Mouse (Mus musculus): ENCODE results near the gene Abca1. TPM values are rescaled to one million over a fixed set of nuclear protein-coding genes. Genes with fewer than 3 reads are reported as not detected.

The Abca1 gene
- polyA plus RNA-seq, 1 experiment from 2014 or later = 8.8 TPM

- Histone ChIP-seq H3K4me1 (no peaks in the 10 kb centered on the region), H3K4me2 (no peak overlapping the region), H3K27ac (replicated peaks) (no peak overlapping the region), H3K27me3 (replicated peaks) (no peaks in the 10 kb centered on the region), H3K9me3 (replicated peaks) (no peaks in the 10 kb centered on the region), H3K9ac (replicated peaks) (no peak overlapping the region), H3K4me3 (replicated peaks) (no peak overlapping the region), H3K36me3 (no peaks in the 10 kb centered on the region)
- no peak for ATAC-seq (ENCODE audit: low FRiP score)
- WGBS = 81% methylated on average over 7 of the region's 7 CpGs
These were observed 24.9 kb downstream of the Abca1 start for GRCm38 (mm10) chr4:53134816-53135215.

DNA sequence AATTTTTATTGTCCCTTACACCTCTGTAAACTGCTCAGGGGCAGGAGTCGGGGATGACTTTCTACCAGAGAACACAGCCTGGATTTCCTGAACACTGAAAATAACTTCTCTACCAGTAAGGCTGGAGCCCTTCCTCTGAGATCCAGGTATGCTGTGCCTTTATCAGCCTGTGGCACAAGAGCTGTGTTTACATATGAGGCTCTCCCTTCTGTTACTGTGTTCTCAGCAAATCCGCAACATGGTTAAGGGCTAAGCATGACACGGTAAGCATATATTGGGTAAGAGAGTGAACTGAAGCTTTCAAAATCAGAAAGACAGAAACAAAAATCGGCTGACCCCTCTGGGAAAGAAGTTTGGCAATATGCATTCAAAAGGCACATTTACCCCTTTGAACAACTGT lies 25.7 kb downstream of the Abca1 start:
- Histone ChIP-seq H3K27me3 (replicated peaks) (no peaks in the 10 kb centered on the region), H3K4me1 (no peaks in the 10 kb centered on the region), H3K36me3 (no peaks in the 10 kb centered on the region), H3K9ac (replicated peaks) (no peak overlapping the region), H3K4me3 (replicated peaks) (no peak overlapping the region), H3K4me2 (no peak overlapping the region), H3K9me3 (replicated peaks) (no peaks in the 10 kb centered on the region), H3K27ac (replicated peaks) (no peak overlapping the region)
- ATAC-seq (ENCODE audit: low FRiP score) = no peak
- WGBS = 82% methylated on average over 4 of the region's 4 CpGs

- Histone ChIP-seq H3K9me3 (replicated peaks) (no peaks in the 10 kb centered on the region), H3K9ac (replicated peaks) (no peak overlapping the region), H3K4me3 (replicated peaks) (no peak overlapping the region), H3K4me2 (no peak overlapping the region), H3K36me3 (peaks cover 10% of the 10 kb centered on the region), H3K27me3 (replicated peaks) (no peaks in the 10 kb centered on the region), H3K27ac (replicated peaks) (no peak overlapping the region), H3K4me1 (no peaks in the 10 kb centered on the region)
- no peak for ATAC-seq (ENCODE audit: low FRiP score)
- 90% methylated on average over 5 of the region's 5 CpGs for WGBS
These were observed 28.2 kb downstream of the Abca1 start for GRCm38 (mm10) chr4:53131538-53131937.

DNA sequence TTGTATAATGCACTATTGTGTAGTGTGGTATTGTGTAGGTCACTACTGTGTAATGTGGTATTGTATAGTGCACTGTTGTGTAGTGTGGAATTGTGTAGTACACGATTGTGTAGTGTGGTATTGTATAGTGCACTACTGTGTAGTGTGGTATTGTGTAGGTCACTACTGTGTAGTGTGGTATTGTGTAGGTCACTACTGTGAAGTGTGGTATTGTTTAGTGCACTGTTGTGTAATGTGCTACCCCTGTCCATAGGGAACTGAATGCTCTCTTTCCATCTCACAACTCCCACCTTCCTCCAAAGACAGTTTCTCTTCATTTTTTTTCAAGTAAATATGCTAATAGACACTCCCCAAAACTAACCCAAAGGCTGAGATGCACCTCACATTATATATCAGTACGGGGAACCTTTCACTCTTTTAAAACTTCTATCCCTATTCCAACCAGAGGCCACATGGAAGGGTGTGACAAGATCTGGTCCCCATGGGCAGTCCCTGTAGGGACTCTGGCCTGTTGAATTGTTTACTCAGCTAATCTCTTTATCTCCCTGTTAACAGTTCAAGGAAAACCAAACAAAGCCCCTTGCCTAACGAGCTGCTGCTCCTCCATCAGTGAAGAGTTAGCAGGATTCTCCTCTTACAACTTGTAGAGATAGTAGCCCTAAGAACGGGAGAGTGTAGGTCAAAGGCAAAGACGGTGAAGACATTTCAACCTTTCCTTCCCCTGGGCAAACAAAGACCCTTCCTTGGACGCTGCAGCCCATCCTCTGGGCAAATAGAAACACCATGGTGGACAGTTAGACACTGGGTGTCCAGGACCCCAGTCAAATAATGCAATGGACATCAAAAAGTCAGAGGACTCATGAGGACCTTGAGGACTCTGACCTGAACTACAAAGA lies 28.8 kb downstream of the Abca1 start:
- H3K27me3 ChIP-seq (replicated peaks) = no peaks in the 10 kb centered on the region
- no peak overlapping the region for H3K9ac ChIP-seq (replicated peaks)
- H3K4me2 ChIP-seq = no peak overlapping the region
- no peaks in the 10 kb centered on the region for H3K9me3 ChIP-seq (replicated peaks)
- ATAC-seq (ENCODE audit: low FRiP score) = no peak
- H3K4me1 ChIP-seq = no peaks in the 10 kb centered on the region
- H3K4me3 ChIP-seq (replicated peaks) = no peak overlapping the region
- H3K27ac ChIP-seq (replicated peaks) = no peak overlapping the region
- WGBS = 81% methylated on average over 6 of the region's 6 CpGs
- H3K36me3 ChIP-seq = peaks cover 13% of the 10 kb centered on the region

- H3K27me3 ChIP-seq (replicated peaks) = no peaks in the 10 kb centered on the region
- no peaks in the 10 kb centered on the region for H3K4me1 ChIP-seq
- H3K27ac ChIP-seq (replicated peaks) = no peak overlapping the region
- H3K36me3 ChIP-seq = peaks cover 13% of the 10 kb centered on the region
- ATAC-seq (ENCODE audit: low FRiP score) = no peak
- no peak overlapping the region for H3K9ac ChIP-seq (replicated peaks)
- no peak overlapping the region for H3K4me3 ChIP-seq (replicated peaks)
- 88% methylated on average over 11 of the region's 11 CpGs for WGBS
- H3K9me3 ChIP-seq (replicated peaks) = no peaks in the 10 kb centered on the region
- no peak overlapping the region for H3K4me2 ChIP-seq
These were observed 29.9 kb downstream of the Abca1 start for GRCm38 (mm10) chr4:53129716-53130301.

GRCm38 (mm10) chr4:53127266-53127665 lies 32.4 kb downstream of the Abca1 start:
- Histone ChIP-seq H3K36me3 (peaks cover 13% of the 10 kb centered on the region), H3K9ac (replicated peaks) (no peak overlapping the region), H3K27ac (replicated peaks) (no peak overlapping the region), H3K27me3 (replicated peaks) (no peaks in the 10 kb centered on the region), H3K9me3 (replicated peaks) (no peaks in the 10 kb centered on the region), H3K4me3 (replicated peaks) (no peak overlapping the region), H3K4me2 (no peak overlapping the region), H3K4me1 (peaks cover 4% of the 10 kb centered on the region; the same call in 1 of the 2 replicates)
- ATAC-seq (ENCODE audit: low FRiP score) = no peak
- WGBS = 80% methylated on average over 5 of the region's 5 CpGs

DNA sequence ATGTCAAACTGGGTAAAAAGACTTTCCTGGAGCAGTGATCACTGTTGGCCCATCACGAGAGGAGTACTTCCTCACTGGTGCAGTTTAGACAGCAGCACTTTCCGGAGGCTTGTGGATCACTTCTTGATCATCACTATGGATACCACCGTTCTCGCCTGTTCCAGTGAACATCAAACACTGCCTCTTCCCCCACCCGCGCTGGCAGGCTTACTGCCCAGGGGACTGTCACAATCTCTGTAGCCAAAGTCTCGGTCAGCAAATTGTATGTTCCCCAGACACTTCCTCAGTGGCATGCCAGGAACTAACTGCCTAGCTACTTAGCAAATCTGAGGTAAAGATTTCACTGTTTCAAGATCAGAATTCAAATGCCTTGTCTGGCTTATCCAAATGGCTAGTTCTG lies 32.9 kb downstream of the Abca1 start:
- ATAC-seq (ENCODE audit: low FRiP score) = no peak
- H3K27ac ChIP-seq (replicated peaks) = no peak overlapping the region
- 88% methylated on average over 7 of the region's 7 CpGs for WGBS

DNA sequence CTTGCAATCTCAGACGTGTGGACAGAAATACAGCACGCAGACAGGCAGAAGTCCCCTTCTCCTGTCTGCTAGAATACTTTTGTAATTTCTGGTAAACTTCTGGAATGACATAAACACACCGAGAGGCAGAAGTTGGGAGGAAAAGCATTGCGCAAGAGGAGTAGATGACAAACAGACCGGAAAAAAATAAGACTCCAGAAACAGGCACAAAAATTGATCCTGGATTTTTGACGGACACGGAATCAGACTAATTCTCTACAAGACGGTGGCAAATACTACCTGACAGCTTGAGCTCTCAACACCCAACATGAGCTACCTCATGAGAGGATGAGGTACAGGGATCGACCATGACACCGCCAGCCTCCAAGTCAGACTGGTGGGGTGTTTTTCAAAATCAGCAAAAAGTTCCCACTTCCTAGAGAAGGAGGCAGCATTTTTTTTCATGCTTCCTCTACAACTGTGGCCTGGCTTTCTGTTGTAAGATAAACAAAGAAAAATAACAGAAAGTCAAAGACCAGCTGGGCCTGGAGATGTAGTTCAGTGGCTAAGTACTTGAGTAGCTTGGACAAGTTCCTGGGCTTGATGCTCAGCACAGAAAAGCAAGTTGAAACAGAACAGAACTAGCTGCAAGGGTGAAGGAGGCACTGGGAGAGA lies 34.7 kb downstream of the Abca1 start:
- no peak for ATAC-seq (ENCODE audit: low FRiP score)
- H3K36me3 ChIP-seq = peaks cover 13% of the 10 kb centered on the region
- H3K4me2 ChIP-seq = no peak overlapping the region
- no peak overlapping the region for H3K4me3 ChIP-seq (replicated peaks)
- 95% methylated on average over 10 of the region's 10 CpGs for WGBS
- H3K9ac ChIP-seq (replicated peaks) = no peak overlapping the region
- H3K27ac ChIP-seq (replicated peaks) = no peak overlapping the region
- H3K9me3 ChIP-seq (replicated peaks) = no peaks in the 10 kb centered on the region
- H3K27me3 ChIP-seq (replicated peaks) = no peaks in the 10 kb centered on the region
- peaks cover 12% of the 10 kb centered on the region; the same call in 1 of the 2 replicates for H3K4me1 ChIP-seq

More for the DNA sequence above, 32.9 kb downstream of the Abca1 start:
- Histone ChIP-seq H3K4me3 (replicated peaks) (no peak overlapping the region), H3K36me3 (peaks cover 13% of the 10 kb centered on the region), H3K27me3 (replicated peaks) (no peaks in the 10 kb centered on the region), H3K9ac (replicated peaks) (no peak overlapping the region), H3K4me2 (no peak overlapping the region), H3K9me3 (replicated peaks) (no peaks in the 10 kb centered on the region), H3K4me1 (peaks cover 7% of the 10 kb centered on the region; the same call in 1 of the 2 replicates)

DNA sequence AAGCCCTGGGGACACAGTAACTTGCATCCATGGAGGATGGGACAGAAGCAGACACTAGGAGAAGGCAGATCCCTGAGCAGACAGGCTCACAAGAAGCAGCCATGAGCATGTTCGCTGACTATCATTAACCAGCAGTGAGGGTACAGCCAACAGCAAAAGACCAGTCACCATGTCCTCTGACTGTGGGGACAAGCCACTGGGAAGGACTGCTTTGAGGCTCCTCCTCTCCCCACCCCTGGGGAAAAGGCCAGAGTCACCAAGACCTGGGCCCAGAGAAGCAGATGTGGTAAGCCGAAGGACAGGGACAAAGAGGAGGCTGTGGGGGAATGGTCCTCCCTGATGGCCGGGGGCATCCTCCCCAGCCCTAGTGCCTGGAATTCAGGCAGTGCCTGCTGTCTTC lies 37.4 kb downstream of the Abca1 start:
- Histone ChIP-seq H3K36me3 (peaks cover 9% of the 10 kb centered on the region), H3K9me3 (replicated peaks) (no peaks in the 10 kb centered on the region), H3K4me1 (peaks cover 12% of the 10 kb centered on the region; the same call in 1 of the 2 replicates), H3K27ac (replicated peaks) (no peak overlapping the region), H3K9ac (replicated peaks) (no peak overlapping the region), H3K4me3 (replicated peaks) (no peak overlapping the region), H3K4me2 (no peak overlapping the region), H3K27me3 (replicated peaks) (no peaks in the 10 kb centered on the region)
- ATAC-seq (ENCODE audit: low FRiP score) = no peak
- WGBS = 90% methylated on average over 3 of the region's 3 CpGs

GRCm38 (mm10) chr4:53121516-53122227 lies 38.0 kb downstream of the Abca1 start:
- no peaks in the 10 kb centered on the region for H3K27me3 ChIP-seq (replicated peaks)
- WGBS = 77% methylated on average over 7 of the region's 7 CpGs
- H3K27ac ChIP-seq (replicated peaks) = no peak overlapping the region
- no peaks in the 10 kb centered on the region for H3K9me3 ChIP-seq (replicated peaks)
- no peak overlapping the region for H3K4me2 ChIP-seq
- peaks cover 4% of the 10 kb centered on the region for H3K36me3 ChIP-seq
- ATAC-seq (ENCODE audit: low FRiP score) = no peak
- no peak overlapping the region for H3K9ac ChIP-seq (replicated peaks)
- peaks cover 12% of the 10 kb centered on the region; the same call in 1 of the 2 replicates for H3K4me1 ChIP-seq
- no peak overlapping the region for H3K4me3 ChIP-seq (replicated peaks)

- Histone ChIP-seq H3K9ac (replicated peaks) (no peak overlapping the region), H3K4me3 (replicated peaks) (no peak overlapping the region), H3K4me2 (no peak overlapping the region), H3K9me3 (replicated peaks) (no peaks in the 10 kb centered on the region), H3K27ac (replicated peaks) (no peak overlapping the region), H3K4me1 (peaks cover 12% of the 10 kb centered on the region; the same call in 1 of the 2 replicates), H3K27me3 (replicated peaks) (no peaks in the 10 kb centered on the region), H3K36me3 (no peaks in the 10 kb centered on the region)
- WGBS = 92% methylated on average over 3 of the region's 3 CpGs
- no peak for ATAC-seq (ENCODE audit: low FRiP score)
These were observed 38.6 kb downstream of the Abca1 start for GRCm38 (mm10) chr4:53121084-53121483.
